Mouse (Mus musculus): Measurements from ENCODE around the gene Melk. TPM values are rescaled to one million over a fixed set of nuclear protein-coding genes. Genes with fewer than 3 reads are reported as not detected.

The Melk gene
- polyA plus RNA-seq, 1 experiment: 2.0 TPM

DNA sequence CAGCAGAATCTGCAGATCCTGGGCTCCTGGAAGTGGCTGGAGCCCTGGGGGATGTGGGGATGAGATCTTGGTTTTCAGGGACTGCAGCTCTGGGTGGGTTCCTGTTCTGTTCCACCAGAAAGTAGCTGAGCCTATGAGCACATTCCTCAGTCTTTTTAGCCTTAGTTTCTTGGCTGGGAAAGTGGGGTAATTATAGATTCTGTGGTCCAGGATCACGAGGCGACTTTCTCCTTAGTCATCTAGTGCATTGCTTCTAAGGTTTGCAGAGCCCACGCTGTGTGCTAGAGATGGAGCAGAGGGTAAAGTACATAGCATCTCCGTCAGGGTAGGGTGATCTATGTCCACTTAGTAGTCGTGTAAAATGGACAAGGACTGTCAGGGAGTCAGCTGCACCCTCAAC is 103.8 kb downstream of the Melk start:
- no peak overlapping the region for H3K27ac ChIP-seq (ENCODE audit: control insufficient read depth, insufficient read depth, low read depth, low read length)

More for the DNA sequence above, 103.8 kb downstream of the Melk start:
- TF ChIP-seq POLR2A (IDR thresholded peaks at IDR 0.05; ENCODE audit: control insufficient read depth, low read depth, low read length) (no peak), CTCF (IDR thresholded peaks at IDR 0.05; ENCODE audit: control insufficient read depth, insufficient read depth, insufficient replicate concordance, low read depth, low read length) (no peak)
- H3K4me1 ChIP-seq (ENCODE audit: control insufficient read depth, insufficient read depth, low read length): no peaks in the 10 kb centered on the region; the same call in 1 of the 2 replicates
- H3K27me3 ChIP-seq (ENCODE audit: control insufficient read depth, insufficient read depth, low read length): no peaks in the 10 kb centered on the region
- no peak overlapping the region for H3K4me3 ChIP-seq (ENCODE audit: control insufficient read depth, low read depth, low read length)
- no peaks in the 10 kb centered on the region for H3K36me3 ChIP-seq (ENCODE audit: control insufficient read depth, insufficient read depth, low read length)

Other genes starting within 250 kb of the Melk start
- gene Gne, start 216.7 kb upstream of the Melk start, polyA plus RNA-seq (2012; rRNA removed): 1.5 and 2.0 TPM in 2 replicates
- 1,520 and 1,812 TPM in 2 replicates for gene Rnf38, start 67.1 kb upstream of the Melk start, polyA plus RNA-seq (2012; rRNA removed)

Data from testis, adult 2 months (tissue).